In the genomic region with DNA sequence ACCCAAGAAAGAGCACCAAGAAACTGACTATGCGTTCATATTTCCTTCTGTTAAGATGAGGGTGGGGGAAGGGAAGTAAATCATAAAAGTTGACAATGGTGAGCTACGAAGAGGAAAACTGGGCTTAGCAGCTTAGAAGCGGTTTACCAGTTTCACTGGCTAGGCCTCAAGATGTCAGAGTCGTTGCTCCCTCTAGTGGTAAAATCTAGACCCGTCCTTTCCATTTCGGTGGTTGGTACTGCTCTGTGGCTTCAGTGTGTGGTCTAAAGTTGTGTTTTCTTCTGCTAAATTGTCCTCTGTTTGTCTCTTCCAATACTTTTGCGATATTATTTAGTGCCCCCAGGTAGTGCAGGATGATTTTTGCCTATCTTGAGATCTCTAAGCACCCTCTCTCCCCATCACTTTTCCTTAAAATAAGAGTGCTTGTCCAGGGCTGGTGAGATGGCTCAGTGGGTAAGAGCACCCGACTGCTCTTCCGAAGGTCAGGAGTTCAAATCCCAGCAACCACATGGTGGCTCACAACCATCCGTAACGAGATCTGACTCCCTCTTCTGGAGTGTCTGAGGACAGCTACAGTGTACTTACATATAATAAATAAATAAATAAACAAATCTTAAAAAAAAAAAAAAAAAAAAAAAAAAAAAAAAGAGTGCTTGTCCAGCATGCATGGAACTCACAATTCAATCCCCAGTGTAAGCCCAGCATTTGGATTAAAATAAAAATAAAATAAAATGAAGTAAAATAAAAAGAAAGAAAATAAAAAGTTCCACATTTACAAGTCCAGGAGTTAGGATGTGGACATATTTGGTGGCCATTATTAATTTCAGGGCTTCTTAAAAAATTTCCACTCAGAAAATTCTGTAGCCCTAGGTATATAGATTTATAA, we compare ENCODE assay signal across 9 mouse cellular contexts. TPM values are rescaled to one million over a fixed set of nuclear protein-coding genes. Genes with fewer than 3 reads are reported as not detected.
DNase-seq lines count a peak whose midpoint lies in the region; ATAC-seq and TF ChIP-seq lines count a peak whose summit lies in the region.
"Had no signal": no experiment of that assay in that cellular context is flagged by ENCODE, and none has a peak within 500 bp of the region (broad histone marks: within the 10 kb centered on the region; RNA-seq: fewer than 3 reads in every experiment).

No protein-coding gene starts in this region.

- no peaks in the 10 kb centered on the region for H3K9me3 ChIP-seq in forebrain, embryonic 10.5 days
- H3K9me3 ChIP-seq in intestine, embryonic 15.5 days = no peaks in the 10 kb centered on the region

- no peaks in the 10 kb centered on the region for H3K27me3 ChIP-seq in forebrain, embryonic 10.5 days (ENCODE audit: poor library complexity, severe bottlenecking)
- H3K27me3 ChIP-seq in intestine, embryonic 15.5 days (replicated peaks) = no peaks in the 10 kb centered on the region

- peak; percentile 53 for TF ChIP-seq CTCF in lung, adult 2 months (IDR thresholded peaks at IDR 0.05; ENCODE audit: insufficient read depth, low read length)

- TF ChIP-seq POLR2A in lung, adult 2 months (IDR thresholded peaks at IDR 0.05; ENCODE audit: borderline replicate concordance, extremely low read depth, low read depth, low read length) = no peak

- no peak overlapping the region for H3K9ac ChIP-seq in intestine, embryonic 15.5 days

- no peaks in the 10 kb centered on the region for H3K4me1 ChIP-seq in forebrain, embryonic 10.5 days
- no peaks in the 10 kb centered on the region for H3K4me1 ChIP-seq in intestine, embryonic 15.5 days (replicated peaks)
- H3K4me1 ChIP-seq in lung, adult 2 months (ENCODE audit: control insufficient read depth, insufficient read depth, low read length) = no peaks in the 10 kb centered on the region

- H3K4me2 ChIP-seq in intestine, embryonic 15.5 days (replicated peaks) = no peak overlapping the region

- H3K36me3 ChIP-seq in forebrain, embryonic 10.5 days (replicated peaks) = no peaks in the 10 kb centered on the region
- H3K36me3 ChIP-seq in intestine, embryonic 15.5 days = no peaks in the 10 kb centered on the region

- DNase-seq in adrenal gland, postnatal 10 days = peak; percentile 63
- DNase-seq in adrenal gland, postnatal 25 days = no peak
- peak; percentile 40 to 52 for DNase-seq in B cell, adult 2 months
- peak; percentile 66 for DNase-seq in brain, embryonic 18.5 days (ENCODE audit: low read depth, low spot score)
- peak; percentile 50 for DNase-seq in forebrain, embryonic 10.5 days (ENCODE audit: extremely low spot score, low spot score)
- DNase-seq in lung, adult 2 months = no peak
- DNase-seq in retina, adult 2 months (ENCODE audit: low read depth, low spot score) = peak; percentile 68

- no peak overlapping the region for H3K4me3 ChIP-seq in forebrain, embryonic 10.5 days
- no peak overlapping the region for H3K4me3 ChIP-seq in intestine, embryonic 15.5 days (replicated peaks)
- H3K4me3 ChIP-seq in lung, adult 2 months (replicated peaks; ENCODE audit: extremely low read depth, low read depth, low read length) = no peak overlapping the region

- no peak overlapping the region for H3K27ac ChIP-seq in forebrain, embryonic 10.5 days
- no peak overlapping the region for H3K27ac ChIP-seq in intestine, embryonic 15.5 days

- WGBS in forebrain, embryonic 10.5 days = 28% methylated on average over 11 of the region's 11 CpGs
- WGBS in intestine, embryonic 15.5 days = 21% methylated on average over 11 of the region's 11 CpGs
- 20% methylated on average over 11 of the region's 11 CpGs for WGBS in lung, adult 2 months

- ATAC-seq in intestine, embryonic 15.5 days = peak; percentile 84

RNA-seq across cellular contexts. Expression of gene Zfp287, which starts 38.2 kb away (rescaled TPM):
- total RNA-seq in adrenal gland, postnatal 10 days (2021) = 1 to 10 TPM; 3.6 to 5.5 TPM
- 4.4 and 5.4 TPM in 2 replicates for total RNA-seq in adrenal gland, postnatal 25 days (2021)
- 14.7 TPM in 2 replicates for polyA plus RNA-seq in forebrain, embryonic 10.5 days (2016; fragmentation: Nextera tagmentation; extraction: Ambion mirVana)
- polyA plus RNA-seq in intestine, embryonic 15.5 days (2015; fragmentation: Nextera tagmentation; extraction: Ambion mirVana) = 5.4 and 5.6 TPM in 2 replicates
- 2.8 and 3.9 TPM in 2 replicates for polyA plus RNA-seq in lung, adult 2 months (2012; rRNA removed)

RNA-seq across cellular contexts. Expression of gene Mmgt2, which starts 45.1 kb away (rescaled TPM):
- total RNA-seq in adrenal gland, postnatal 10 days (2021) = 10 to 100 TPM; 23.2 to 28.2 TPM
- total RNA-seq in adrenal gland, postnatal 25 days (2021) = 35.7 and 49.0 TPM in 2 replicates
- 38.6 and 39.0 TPM in 2 replicates for polyA plus RNA-seq in forebrain, embryonic 10.5 days (2016; fragmentation: Nextera tagmentation; extraction: Ambion mirVana)
- polyA plus RNA-seq in intestine, embryonic 15.5 days (2015; fragmentation: Nextera tagmentation; extraction: Ambion mirVana) = 71.8 and 72.4 TPM in 2 replicates
- polyA plus RNA-seq in lung, adult 2 months (2012; rRNA removed) = 38.6 and 38.8 TPM in 2 replicates

RNA-seq across cellular contexts. Expression of gene Lrrc75a, which starts 45.2 kb away (rescaled TPM):
- 10 to 100 TPM; 28.1 to 29.6 TPM for total RNA-seq in adrenal gland, postnatal 10 days (2021)
- 37.2 and 44.9 TPM in 2 replicates for total RNA-seq in adrenal gland, postnatal 25 days (2021)
- 9.1 and 10.0 TPM in 2 replicates for polyA plus RNA-seq in forebrain, embryonic 10.5 days (2016; fragmentation: Nextera tagmentation; extraction: Ambion mirVana)
- polyA plus RNA-seq in intestine, embryonic 15.5 days (2015; fragmentation: Nextera tagmentation; extraction: Ambion mirVana) = 17.3 and 20.9 TPM in 2 replicates
- 25.8 and 29.0 TPM in 2 replicates for polyA plus RNA-seq in lung, adult 2 months (2012; rRNA removed)

RNA-seq across cellular contexts. Expression of gene Gm10428, which starts 59.4 kb away (rescaled TPM):
- total RNA-seq in adrenal gland, postnatal 10 days (2021) = not detected
- total RNA-seq in adrenal gland, postnatal 25 days (2021) = not detected in 2 replicates
- polyA plus RNA-seq in forebrain, embryonic 10.5 days (2016; fragmentation: Nextera tagmentation; extraction: Ambion mirVana) = not detected in 2 replicates
- polyA plus RNA-seq in intestine, embryonic 15.5 days (2015; fragmentation: Nextera tagmentation; extraction: Ambion mirVana) = not detected in 2 replicates
- not detected in 2 replicates for polyA plus RNA-seq in lung, adult 2 months (2012; rRNA removed)
- polyA plus RNA-seq: liver, embryonic 16.5 days had no signal

Comparison
In these comparisons a context has a peak if more than half of its experiments do, and no peak if none do; other contexts are left out.
1. DNase-seq: peak in adrenal gland, postnatal 10 days (single experiment), B cell, adult 2 months (2 of 2), brain, embryonic 18.5 days (single experiment), forebrain, embryonic 10.5 days (single experiment) and retina, adult 2 months (single experiment); none in adrenal gland, postnatal 25 days (single experiment) and lung, adult 2 months (single experiment).